Mouse (Mus musculus): ENCODE measurements around the gene Bag6. TPM values are rescaled to one million over a fixed set of nuclear protein-coding genes. Genes with fewer than 3 reads are reported as not detected.

Gene Bag6
- polyA plus RNA-seq, 1 experiment from 2014 or later, result 96.0 TPM

DNA sequence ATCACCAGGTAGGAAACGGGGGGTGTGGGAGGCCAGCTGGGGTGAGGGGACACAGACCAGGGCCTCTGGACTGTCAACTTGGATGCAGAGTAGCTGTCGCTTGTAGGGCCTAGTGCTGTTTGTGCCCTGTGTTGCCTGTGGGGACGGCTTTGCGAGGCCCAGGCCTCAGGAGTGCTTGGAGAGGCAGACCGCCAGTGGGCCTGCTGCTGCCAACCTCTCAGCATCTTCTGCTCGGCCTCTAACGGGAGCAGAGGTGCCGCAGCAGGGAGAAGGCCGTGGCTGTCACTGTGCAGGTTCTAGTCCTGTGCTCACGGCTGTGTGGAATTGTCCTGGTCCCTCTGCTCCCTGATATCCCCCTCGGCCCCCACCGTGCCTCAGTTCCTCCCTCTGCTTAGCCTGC is 38.4 kb upstream of the Bag6 start:
- no peak overlapping the region for H3K4me2 ChIP-seq
- H3K4me3 ChIP-seq (ENCODE audit: low read depth, low read length), result no peak overlapping the region
- H3K9ac ChIP-seq (ENCODE audit: low read length), result no peak overlapping the region
- no peak for DNase-seq (ENCODE audit: low spot score, missing footprints)
- no peak overlapping the region for H3K27ac ChIP-seq (ENCODE audit: low read depth, low read length)
- H3K9me3 ChIP-seq (ENCODE audit: control insufficient read depth, low read length), result no peaks in the 10 kb centered on the region
- H3K4me1 ChIP-seq (ENCODE audit: control insufficient read depth, insufficient read depth, low read length), result no peaks in the 10 kb centered on the region
- 82% methylated on average over 12 of the region's 12 CpGs for WGBS
- H3K27me3 ChIP-seq (ENCODE audit: control insufficient read depth, insufficient read depth, low read length), result no peaks in the 10 kb centered on the region
- no peak for ATAC-seq (ENCODE audit: low FRiP score)
- peaks cover 10% of the 10 kb centered on the region for H3K36me3 ChIP-seq (ENCODE audit: control insufficient read depth, insufficient read depth, low read length)

DNA sequence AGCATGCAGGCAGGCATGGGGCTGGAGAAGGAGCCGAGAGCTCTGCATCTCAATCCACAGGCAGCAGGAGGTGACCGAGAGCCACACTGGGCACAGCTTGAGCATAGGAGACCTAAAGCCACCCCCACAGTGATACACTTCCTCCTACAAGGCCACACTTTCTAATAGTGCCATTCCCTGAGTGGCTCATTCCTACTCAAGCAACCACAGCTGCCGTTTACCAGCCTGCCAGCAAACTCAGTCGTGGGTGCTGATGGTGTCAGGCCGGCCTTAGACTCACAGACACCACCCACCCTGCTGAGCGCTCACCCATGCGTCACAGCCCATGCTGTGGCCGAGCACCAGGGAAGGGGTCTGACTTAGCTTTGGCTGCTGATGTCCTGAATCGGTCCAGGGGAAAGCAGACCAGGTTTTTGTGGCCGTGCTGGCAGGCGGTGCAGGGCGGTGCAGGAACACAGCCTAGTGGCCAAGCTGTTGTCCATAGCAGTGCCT is 37.8 kb upstream of the Bag6 start:
- no peak overlapping the region for H3K4me2 ChIP-seq
- no peak overlapping the region for H3K9ac ChIP-seq (ENCODE audit: low read length)
- no peaks in the 10 kb centered on the region for H3K27me3 ChIP-seq (ENCODE audit: control insufficient read depth, insufficient read depth, low read length)
- 70% methylated on average over 12 of the region's 12 CpGs for WGBS
- H3K4me1 ChIP-seq (ENCODE audit: control insufficient read depth, insufficient read depth, low read length), result no peaks in the 10 kb centered on the region
- H3K9me3 ChIP-seq (ENCODE audit: control insufficient read depth, low read length), result no peaks in the 10 kb centered on the region
- peaks cover 10% of the 10 kb centered on the region for H3K36me3 ChIP-seq (ENCODE audit: control insufficient read depth, insufficient read depth, low read length)
- H3K27ac ChIP-seq (ENCODE audit: low read depth, low read length), result no peak overlapping the region
- peak; percentile 73 for DNase-seq (ENCODE audit: low spot score, missing footprints)
- H3K4me3 ChIP-seq (ENCODE audit: low read depth, low read length), result no peak overlapping the region
- no peak for ATAC-seq (ENCODE audit: low FRiP score)

GRCm38 (mm10) chr17:35100196-35100765 is 34.7 kb upstream of the Bag6 start:
- ATAC-seq (ENCODE audit: low FRiP score) (no peak), DNase-seq (ENCODE audit: low spot score, missing footprints) (no peak)
- WGBS, result 77% methylated on average over 10 of the region's 10 CpGs
- Histone ChIP-seq H3K36me3 (ENCODE audit: control insufficient read depth, insufficient read depth, low read length) (peaks cover 8% of the 10 kb centered on the region), H3K27me3 (ENCODE audit: control insufficient read depth, insufficient read depth, low read length) (no peaks in the 10 kb centered on the region), H3K4me2 (no peak overlapping the region), H3K4me1 (ENCODE audit: control insufficient read depth, insufficient read depth, low read length) (no peaks in the 10 kb centered on the region), H3K4me3 (ENCODE audit: low read depth, low read length) (no peak overlapping the region), H3K9me3 (ENCODE audit: control insufficient read depth, low read length) (no peaks in the 10 kb centered on the region), H3K27ac (ENCODE audit: low read depth, low read length) (no peak overlapping the region), H3K9ac (ENCODE audit: low read length) (no peak overlapping the region)

GRCm38 (mm10) chr17:35101161-35101560 is 33.8 kb upstream of the Bag6 start:
- Histone ChIP-seq H3K4me3 (ENCODE audit: low read depth, low read length) (no peak overlapping the region), H3K36me3 (ENCODE audit: control insufficient read depth, insufficient read depth, low read length) (peaks cover 8% of the 10 kb centered on the region), H3K4me2 (no peak overlapping the region), H3K9ac (ENCODE audit: low read length) (no peak overlapping the region), H3K27me3 (ENCODE audit: control insufficient read depth, insufficient read depth, low read length) (no peaks in the 10 kb centered on the region), H3K4me1 (ENCODE audit: control insufficient read depth, insufficient read depth, low read length) (peaks cover 5% of the 10 kb centered on the region), H3K9me3 (ENCODE audit: control insufficient read depth, low read length) (no peaks in the 10 kb centered on the region), H3K27ac (ENCODE audit: low read depth, low read length) (no peak overlapping the region)
- 89% methylated on average over 11 of the region's 11 CpGs for WGBS
- ATAC-seq (ENCODE audit: low FRiP score) (no peak), DNase-seq (ENCODE audit: low spot score, missing footprints) (no peak)

GRCm38 (mm10) chr17:35102299-35102698 is 32.7 kb upstream of the Bag6 start:
- no peak overlapping the region for H3K4me3 ChIP-seq (ENCODE audit: low read depth, low read length)

DNA sequence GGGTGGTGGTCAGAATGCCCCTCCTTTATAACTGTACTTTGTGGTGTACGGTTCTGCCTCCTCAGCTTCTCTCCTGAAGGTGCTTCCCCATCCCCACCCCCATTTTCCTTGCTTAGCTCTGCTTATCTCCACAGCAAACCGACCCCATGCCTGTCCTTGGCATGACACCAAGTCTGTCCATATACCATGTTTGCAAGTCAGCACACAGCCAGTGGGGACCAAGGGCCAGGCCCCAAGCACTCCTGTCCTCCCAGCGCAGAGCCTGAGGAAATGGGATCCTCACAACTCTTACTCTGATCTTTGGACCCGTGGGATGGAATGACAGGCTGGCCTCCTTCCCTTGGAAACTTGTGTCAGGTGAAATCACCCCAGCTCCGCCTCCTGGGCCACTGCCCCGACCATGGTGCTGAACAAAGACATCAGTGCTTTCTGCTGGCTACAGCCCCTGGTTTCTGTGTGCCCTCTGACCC is 31.7 kb upstream of the Bag6 start:
- Histone ChIP-seq H3K27me3 (ENCODE audit: control insufficient read depth, insufficient read depth, low read length) (no peaks in the 10 kb centered on the region), H3K9ac (ENCODE audit: low read length) (no peak overlapping the region), H3K4me3 (ENCODE audit: low read depth, low read length) (no peak overlapping the region), H3K27ac (ENCODE audit: low read depth, low read length) (no peak overlapping the region), H3K4me2 (no peak overlapping the region), H3K4me1 (ENCODE audit: control insufficient read depth, insufficient read depth, low read length) (peaks cover 8% of the 10 kb centered on the region), H3K9me3 (ENCODE audit: control insufficient read depth, low read length) (no peaks in the 10 kb centered on the region), H3K36me3 (ENCODE audit: control insufficient read depth, insufficient read depth, low read length) (peaks cover 4% of the 10 kb centered on the region)
- WGBS, result 66% methylated on average over 6 of the region's 6 CpGs
- DNase-seq (ENCODE audit: low spot score, missing footprints), result no peak
- no peak for ATAC-seq (ENCODE audit: low FRiP score)

More at GRCm38 (mm10) chr17:35102299-35102698, 32.7 kb upstream of the Bag6 start:
- ATAC-seq (ENCODE audit: low FRiP score) (no peak), DNase-seq (ENCODE audit: low spot score, missing footprints) (no peak)
- WGBS, result 76% methylated on average over 8 of the region's 8 CpGs
- H3K9ac ChIP-seq (ENCODE audit: low read length), result no peak overlapping the region
- peaks cover 6% of the 10 kb centered on the region for H3K36me3 ChIP-seq (ENCODE audit: control insufficient read depth, insufficient read depth, low read length)
- peaks cover 8% of the 10 kb centered on the region for H3K4me1 ChIP-seq (ENCODE audit: control insufficient read depth, insufficient read depth, low read length)
- no peaks in the 10 kb centered on the region for H3K9me3 ChIP-seq (ENCODE audit: control insufficient read depth, low read length)
- no peaks in the 10 kb centered on the region for H3K27me3 ChIP-seq (ENCODE audit: control insufficient read depth, insufficient read depth, low read length)
- H3K4me2 ChIP-seq, result no peak overlapping the region
- H3K27ac ChIP-seq (ENCODE audit: low read depth, low read length), result no peak overlapping the region

DNA sequence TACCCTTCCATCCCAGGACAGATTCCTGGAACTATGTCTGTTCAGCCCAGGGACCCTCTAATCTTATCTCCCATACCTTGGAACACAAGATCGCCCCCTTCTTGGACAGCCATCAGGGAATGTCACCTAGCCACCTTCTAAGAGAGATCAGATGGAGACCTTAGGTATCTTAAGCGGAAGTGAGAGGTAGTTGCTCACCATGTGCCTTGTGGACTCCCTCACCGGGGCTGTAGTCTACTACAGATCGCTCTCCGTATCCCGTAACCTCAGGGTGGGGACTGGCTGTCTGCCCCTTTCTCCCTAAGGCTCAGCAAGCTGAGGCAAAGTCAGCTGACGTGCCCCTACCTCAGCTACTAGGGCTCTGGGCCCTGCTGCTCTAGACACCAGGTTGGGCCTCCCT is 30.9 kb upstream of the Bag6 start:
- Histone ChIP-seq H3K4me1 (ENCODE audit: control insufficient read depth, insufficient read depth, low read length) (peaks cover 8% of the 10 kb centered on the region), H3K4me2 (no peak overlapping the region), H3K9me3 (ENCODE audit: control insufficient read depth, low read length) (no peaks in the 10 kb centered on the region), H3K27me3 (ENCODE audit: control insufficient read depth, insufficient read depth, low read length) (no peaks in the 10 kb centered on the region), H3K4me3 (ENCODE audit: low read depth, low read length) (no peak overlapping the region), H3K36me3 (ENCODE audit: control insufficient read depth, insufficient read depth, low read length) (peaks cover 4% of the 10 kb centered on the region), H3K9ac (ENCODE audit: low read length) (no peak overlapping the region), H3K27ac (ENCODE audit: low read depth, low read length) (no peak overlapping the region)
- 95% methylated on average over 7 of the region's 7 CpGs for WGBS
- ATAC-seq (ENCODE audit: low FRiP score) (no peak), DNase-seq (ENCODE audit: low spot score, missing footprints) (no peak)

DNA sequence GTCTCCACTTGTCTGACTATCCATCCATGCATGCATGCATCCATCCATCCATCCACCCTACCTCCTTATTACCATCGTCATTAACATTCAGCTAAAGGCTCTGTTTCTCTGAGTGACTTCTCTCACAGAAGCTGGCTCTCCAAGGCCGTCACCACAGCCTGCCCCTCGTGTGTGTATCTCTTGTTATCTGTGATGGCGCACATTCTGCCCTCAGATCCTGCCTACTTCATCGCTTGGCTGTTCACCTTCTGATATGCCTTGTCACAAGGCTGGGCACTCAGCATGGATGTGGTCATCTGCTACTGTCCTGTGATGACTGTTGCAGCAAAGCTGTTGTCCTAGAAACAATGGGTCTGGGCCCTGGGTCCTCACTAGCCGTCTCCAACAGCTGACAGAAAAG is 30.2 kb upstream of the Bag6 start:
- H3K4me1 ChIP-seq (ENCODE audit: control insufficient read depth, insufficient read depth, low read length), result peaks cover 8% of the 10 kb centered on the region
- no peaks in the 10 kb centered on the region for H3K9me3 ChIP-seq (ENCODE audit: control insufficient read depth, low read length)
- no peak overlapping the region for H3K4me2 ChIP-seq
- no peak overlapping the region for H3K4me3 ChIP-seq (ENCODE audit: low read depth, low read length)
- DNase-seq (ENCODE audit: low spot score, missing footprints) (no peak), ATAC-seq (ENCODE audit: low FRiP score) (no peak)
- no peak overlapping the region for H3K9ac ChIP-seq (ENCODE audit: low read length)
- WGBS, result 81% methylated on average over 6 of the region's 6 CpGs
- H3K27me3 ChIP-seq (ENCODE audit: control insufficient read depth, insufficient read depth, low read length), result no peaks in the 10 kb centered on the region
- H3K36me3 ChIP-seq (ENCODE audit: control insufficient read depth, insufficient read depth, low read length), result peaks cover 4% of the 10 kb centered on the region
- H3K27ac ChIP-seq (ENCODE audit: low read depth, low read length), result no peak overlapping the region

- Histone ChIP-seq H3K4me2 (peak overlapping the region; percentile 39), H3K27me3 (ENCODE audit: control insufficient read depth, insufficient read depth, low read length) (no peaks in the 10 kb centered on the region), H3K9me3 (ENCODE audit: control insufficient read depth, low read length) (no peaks in the 10 kb centered on the region), H3K4me3 (ENCODE audit: low read depth, low read length) (no peak overlapping the region), H3K27ac (ENCODE audit: low read depth, low read length) (no peak overlapping the region), H3K4me1 (ENCODE audit: control insufficient read depth, insufficient read depth, low read length) (peaks cover 8% of the 10 kb centered on the region), H3K9ac (ENCODE audit: low read length) (peak overlapping the region; percentile 65), H3K36me3 (ENCODE audit: control insufficient read depth, insufficient read depth, low read length) (peaks cover 4% of the 10 kb centered on the region; the same call in 1 of the 2 replicates)
- DNase-seq (ENCODE audit: low spot score, missing footprints) (peak; percentile 89), ATAC-seq (ENCODE audit: low FRiP score) (peak; percentile 50)
- 22% methylated on average over 13 of the region's 13 CpGs for WGBS
These were observed 29.1 kb upstream of the Bag6 start for GRCm38 (mm10) chr17:35105740-35106389.

All from midbrain, embryonic 11.5 days (tissue).